Mouse (Mus musculus): ENCODE data around the gene Supt6. TPM values are rescaled to one million over a fixed set of nuclear protein-coding genes. Genes with fewer than 3 reads are reported as not detected.
A peak's percentile ranks its signal among the peaks of the same experiment; 100 is the strongest.

Gene Supt6
- total and polyA plus RNA-seq, 3 experiments: 39.6 to 93.2 (median 59.8) TPM

GRCm38 (mm10) chr11:78204287-78204686, 41.5 kb downstream of the Supt6 start:
- no peak for TF ChIP-seq KAT2A (conservative IDR thresholded peaks at IDR 0.05; ENCODE audit: low read depth, low read length)
- TF ChIP-seq BHLHE40 (IDR thresholded peaks at IDR 0.05; ENCODE audit: borderline replicate concordance, low read depth, low read length): no peak
- no peak for TF ChIP-seq GATA1 (IDR thresholded peaks at IDR 0.05; ENCODE audit: low read depth, low read length)
- TF ChIP-seq MAX (IDR thresholded peaks at IDR 0.05; ENCODE audit: low read length): no peak
- TF ChIP-seq UBTF (IDR thresholded peaks at IDR 0.05; ENCODE audit: borderline replicate concordance, insufficient read depth, low read depth, low read length): no peak
- no peak for TF ChIP-seq USF1 (IDR thresholded peaks at IDR 0.05; ENCODE audit: low read depth, low read length)
- no peak for TF ChIP-seq MAZ (IDR thresholded peaks at IDR 0.05; ENCODE audit: low read depth, low read length)
- TF ChIP-seq RCOR1 (IDR thresholded peaks at IDR 0.05; ENCODE audit: low read depth, low read length): no peak
- no peak for TF ChIP-seq TCF12 (IDR thresholded peaks at IDR 0.05; ENCODE audit: low read depth, low read length)
- no peak for TF ChIP-seq ZC3H11A (IDR thresholded peaks at IDR 0.05; ENCODE audit: low read depth, low read length)
- no peak for TF ChIP-seq SMC3 (IDR thresholded peaks at IDR 0.05; ENCODE audit: low read depth, low read length)
- no peak for TF ChIP-seq TBP (IDR thresholded peaks at IDR 0.05; ENCODE audit: low read depth, low read length)
- TF ChIP-seq POLR2A (IDR thresholded peaks at IDR 0.05; ENCODE audit: control insufficient read depth in 1 of 2, insufficient read depth in 1 of 2, low read depth in 1 of 2, low read length in 2 of 2, poor library complexity in 1 of 2): no peak
- TF ChIP-seq ETS1 (IDR thresholded peaks at IDR 0.05; ENCODE audit: low read depth, low read length): no peak
- no peak for TF ChIP-seq E2F4 (IDR thresholded peaks at IDR 0.05; ENCODE audit: borderline replicate concordance, low read depth, low read length)
- no peak for TF ChIP-seq RAD21 (IDR thresholded peaks at IDR 0.05; ENCODE audit: low read depth, low read length)
- no peak overlapping the region for H3K4me3 ChIP-seq (ENCODE audit: control insufficient read depth in 1 of 2, insufficient read depth in 1 of 2, low read depth in 2 of 2, low read length in 2 of 2)
- no peaks in the 10 kb centered on the region for H3K27me3 ChIP-seq (ENCODE audit: control insufficient read depth in 1 of 2, insufficient read depth in 2 of 2, low read length in 2 of 2)
- H3K36me3 ChIP-seq (ENCODE audit: control insufficient read depth in 1 of 2, insufficient read depth in 2 of 2, low read length in 2 of 2): peaks cover 0 to 10% of the 10 kb centered on the region in 2 experiments; a peak in 2 of 4 replicates
- no peaks in the 10 kb centered on the region for H3K4me1 ChIP-seq (ENCODE audit: control insufficient read depth in 1 of 2, insufficient read depth in 2 of 2, low read length in 2 of 2)
- no peak overlapping the region for H3K9ac ChIP-seq (ENCODE audit: control insufficient read depth, low read depth, low read length, poor library complexity, severe bottlenecking)
- H3K27ac ChIP-seq (ENCODE audit: control insufficient read depth, low read depth, low read length): no peak overlapping the region
- DNase-seq (ENCODE audit: low read depth, low spot score): no peak
- H3K9me3 ChIP-seq (replicated peaks; ENCODE audit: insufficient read depth, low read length): no peaks in the 10 kb centered on the region
- H3K79me2 ChIP-seq (ENCODE audit: control insufficient read depth, insufficient read depth, low read length, poor library complexity): no peaks in the 10 kb centered on the region

GRCm38 (mm10) chr11:78202372-78202771, 43.4 kb downstream of the Supt6 start:
- Histone ChIP-seq H3K9me3 (replicated peaks; ENCODE audit: insufficient read depth, low read length) (no peaks in the 10 kb centered on the region), H3K36me3 (ENCODE audit: control insufficient read depth in 1 of 2, insufficient read depth in 2 of 2, low read length in 2 of 2) (peaks cover 0 to 3% of the 10 kb centered on the region in 2 experiments; a peak in 1 of 4 replicates), H3K4me3 (ENCODE audit: control insufficient read depth in 1 of 2, insufficient read depth in 1 of 2, low read depth in 2 of 2, low read length in 2 of 2) (no peak overlapping the region), H3K27me3 (ENCODE audit: control insufficient read depth in 1 of 2, insufficient read depth in 2 of 2, low read length in 2 of 2) (no peaks in the 10 kb centered on the region), H3K9ac (ENCODE audit: control insufficient read depth, low read depth, low read length, poor library complexity, severe bottlenecking) (no peak overlapping the region), H3K4me1 (ENCODE audit: control insufficient read depth in 1 of 2, insufficient read depth in 2 of 2, low read length in 2 of 2) (no peaks in the 10 kb centered on the region), H3K79me2 (ENCODE audit: control insufficient read depth, insufficient read depth, low read length, poor library complexity) (no peaks in the 10 kb centered on the region), H3K27ac (ENCODE audit: control insufficient read depth, low read depth, low read length) (no peak overlapping the region)
- no peak for DNase-seq (ENCODE audit: low read depth, low spot score)
- no peak for TF ChIP-seq TAL1 (IDR thresholded peaks at IDR 0.05; ENCODE audit: low read length)
- TF ChIP-seq ZNF384 (IDR thresholded peaks at IDR 0.05; ENCODE audit: low read depth, low read length): peak; percentile 53
